Mouse (Mus musculus) midbrain, embryonic 12.5 days (tissue): ENCODE results near the gene Tango6. TPM values are rescaled to one million over a fixed set of nuclear protein-coding genes. Genes with fewer than 3 reads are reported as not detected.

Experiments
- ATAC-seq: fragments of 200-750 bp; cut with Nextera tagmentation; 2 replicates; pipeline ENCODE4 v1.8.0; 2017; ENCODE audit warnings: low read depth, moderate TSS enrichment, moderate library complexity; ENCODE audit not compliant: low FRiP score
- H3K27ac ChIP-seq: fragments of 300-500 bp; sonication (generic); replicated peaks from 2 replicates; pipeline ENCODE4 v1.5.1; 2016; ENCODE audit warnings: mild to moderate bottlenecking
- H3K27me3 ChIP-seq: fragments of 300-500 bp; sonication (generic); 2 replicates; pipeline ENCODE4 v1.6.1; 2016; ENCODE audit warnings: mild to moderate bottlenecking
- H3K36me3 ChIP-seq: fragments of 300-500 bp; sonication (generic); 2 replicates; pipeline ENCODE4 v1.6.1; 2016
- H3K4me1 ChIP-seq: fragments of 300-500 bp; sonication (generic); 2 replicates; pipeline ENCODE4 v1.6.1; 2016
- H3K4me2 ChIP-seq: fragments of 300-500 bp; sonication (generic); replicated peaks from 2 replicates; pipeline ENCODE4 v1.6.1; 2016; ENCODE audit warnings: mild to moderate bottlenecking, moderate library complexity
- H3K4me3 ChIP-seq: fragments of 300-500 bp; sonication (generic); 2 replicates; pipeline ENCODE4 v1.5.1; 2016; ENCODE audit warnings: mild to moderate bottlenecking
- H3K9ac ChIP-seq: fragments of 300-500 bp; sonication (generic); replicated peaks from 2 replicates; pipeline ENCODE4 v1.6.1; 2016; ENCODE audit warnings: mild to moderate bottlenecking, moderate library complexity
- H3K9me3 ChIP-seq: fragments of 300-500 bp; sonication (generic); 2 replicates; pipeline ENCODE4 v1.6.1; 2016; ENCODE audit warnings: mild to moderate bottlenecking
- WGBS: fragments of 180-500 bp; shearing (Covaris S2); methylation state at CpG from one replicate; pipeline ENCODE4 v1.1.7; 2016; 5-methylcytosine and 5-hydroxymethylcytosine counted together
- polyA plus RNA-seq: library from polyadenylated mRNA; unstranded; fragments of >200 nt; fragmentation: Nextera tagmentation; extraction: Ambion mirVana; gene quantifications from 2 replicates; pipeline ENCODE4 v1.2.1, GENCODE M21; 2016

Tango6 gene
- 9.2 and 10.8 TPM in 2 replicates for polyA plus RNA-seq

- no peaks in the 10 kb centered on the region for H3K36me3 ChIP-seq
- WGBS = under 1% methylated on average over 50 of the region's 50 CpGs
- H3K27me3 ChIP-seq = no peaks in the 10 kb centered on the region
- no peaks in the 10 kb centered on the region for H3K9me3 ChIP-seq
- H3K4me1 ChIP-seq = no peaks in the 10 kb centered on the region
- peak within 1 kb of the TSS; percentile 59 for H3K4me2 ChIP-seq
- H3K27ac ChIP-seq = peak within 1 kb of the TSS; percentile 93
- H3K9ac ChIP-seq = peak within 1 kb of the TSS; percentile 75
- ATAC-seq = peak; percentile 96
- peak within 1 kb of the TSS; percentile 83 for H3K4me3 ChIP-seq
Measured at GRCm38 (mm10) chr8:106682971-106683668, at the start of gene Tango6. Gene Tango6 (plus strand): TSS chr8:106683068.

GRCm38 (mm10) chr8:106633361-106634158, 49.3 kb upstream of the Tango6 start:
- H3K4me2 ChIP-seq = no peak overlapping the region
- H3K36me3 ChIP-seq = no peaks in the 10 kb centered on the region
- H3K4me1 ChIP-seq = peaks cover 15% of the 10 kb centered on the region
- no peak for ATAC-seq
- no peaks in the 10 kb centered on the region for H3K9me3 ChIP-seq
- 0 out of 2 replicates have a peak, but pooled peaks cover 3% of the 10 kb centered on the region for H3K27me3 ChIP-seq
- no peak overlapping the region for H3K27ac ChIP-seq
- no peak overlapping the region for H3K4me3 ChIP-seq
- WGBS = 75% methylated on average over 17 of the region's 17 CpGs
- H3K9ac ChIP-seq = no peak overlapping the region

GRCm38 (mm10) chr8:106635284-106635683, 47.6 kb upstream of the Tango6 start:
- Histone ChIP-seq H3K4me3 (no peak overlapping the region), H3K27ac (no peak overlapping the region), H3K27me3 (0 out of 2 replicates have a peak, but pooled peaks cover 3% of the 10 kb centered on the region), H3K9ac (no peak overlapping the region), H3K4me2 (no peak overlapping the region), H3K36me3 (no peaks in the 10 kb centered on the region), H3K9me3 (no peaks in the 10 kb centered on the region), H3K4me1 (peaks cover 15% of the 10 kb centered on the region)
- 37% methylated on average over 5 of the region's 5 CpGs for WGBS
- ATAC-seq = no peak

GRCm38 (mm10) chr8:106637446-106637845, 45.4 kb upstream of the Tango6 start:
- WGBS = 62% methylated on average over 4 of the region's 4 CpGs
- no peak for ATAC-seq
- Histone ChIP-seq H3K27ac (no peak overlapping the region), H3K9me3 (no peaks in the 10 kb centered on the region), H3K4me3 (no peak overlapping the region), H3K36me3 (no peaks in the 10 kb centered on the region), H3K9ac (no peak overlapping the region), H3K4me1 (peaks cover 12% of the 10 kb centered on the region), H3K4me2 (no peak overlapping the region), H3K27me3 (no peaks in the 10 kb centered on the region)

- Histone ChIP-seq H3K4me2 (no peak overlapping the region), H3K4me3 (no peak overlapping the region), H3K27ac (no peak overlapping the region), H3K36me3 (no peaks in the 10 kb centered on the region), H3K27me3 (no peaks in the 10 kb centered on the region; the same call in 1 of the 2 replicates), H3K9me3 (no peaks in the 10 kb centered on the region), H3K4me1 (peaks cover 9% of the 10 kb centered on the region), H3K9ac (no peak overlapping the region)
- WGBS = 92% methylated on average over 7 of the region's 7 CpGs
- ATAC-seq = no peak
Measured at GRCm38 (mm10) chr8:106638768-106639295, 44.0 kb upstream of the Tango6 start.

GRCm38 (mm10) chr8:106640212-106640611, 42.7 kb upstream of the Tango6 start:
- no peak overlapping the region for H3K27ac ChIP-seq
- H3K9ac ChIP-seq = no peak overlapping the region
- H3K9me3 ChIP-seq = no peaks in the 10 kb centered on the region
- peaks cover 8% of the 10 kb centered on the region for H3K4me1 ChIP-seq
- 89% methylated on average over 7 of the region's 7 CpGs for WGBS
- no peak for ATAC-seq
- no peaks in the 10 kb centered on the region; the same call in 1 of the 2 replicates for H3K27me3 ChIP-seq
- no peaks in the 10 kb centered on the region for H3K36me3 ChIP-seq
- H3K4me2 ChIP-seq = no peak overlapping the region
- H3K4me3 ChIP-seq = no peak overlapping the region

GRCm38 (mm10) chr8:106640921-106641320, 41.9 kb upstream of the Tango6 start:
- no peak overlapping the region for H3K27ac ChIP-seq
- no peaks in the 10 kb centered on the region; the same call in 1 of the 2 replicates for H3K27me3 ChIP-seq
- no peak for ATAC-seq
- peaks cover 1% of the 10 kb centered on the region; the same call in 1 of the 2 replicates for H3K4me1 ChIP-seq
- H3K4me3 ChIP-seq = no peak overlapping the region
- H3K4me2 ChIP-seq = no peak overlapping the region
- H3K36me3 ChIP-seq = no peaks in the 10 kb centered on the region
- no peaks in the 10 kb centered on the region for H3K9me3 ChIP-seq
- no peak overlapping the region for H3K9ac ChIP-seq
- WGBS = 67% methylated on average over 5 of the region's 5 CpGs

- Histone ChIP-seq H3K4me1 (no peaks in the 10 kb centered on the region), H3K4me2 (no peak overlapping the region), H3K27me3 (no peaks in the 10 kb centered on the region; the same call in none of the 2 replicates), H3K9ac (no peak overlapping the region), H3K9me3 (no peaks in the 10 kb centered on the region), H3K27ac (no peak overlapping the region), H3K36me3 (no peaks in the 10 kb centered on the region), H3K4me3 (no peak overlapping the region)
- no peak for ATAC-seq
- 65% methylated on average over 2 of the region's 2 CpGs for WGBS
Measured at GRCm38 (mm10) chr8:106642172-106642571, 40.7 kb upstream of the Tango6 start.

- Histone ChIP-seq H3K9me3 (no peaks in the 10 kb centered on the region), H3K4me3 (no peak overlapping the region), H3K9ac (no peak overlapping the region), H3K4me2 (no peak overlapping the region), H3K4me1 (no peaks in the 10 kb centered on the region), H3K36me3 (no peaks in the 10 kb centered on the region), H3K27me3 (no peaks in the 10 kb centered on the region; the same call in none of the 2 replicates), H3K27ac (no peak overlapping the region)
- no peak for ATAC-seq
- WGBS = 95% methylated on average over 4 of the region's 4 CpGs
Measured at GRCm38 (mm10) chr8:106643100-106643499, 39.8 kb upstream of the Tango6 start.

- Histone ChIP-seq H3K9ac (no peak overlapping the region), H3K36me3 (no peaks in the 10 kb centered on the region), H3K27me3 (no peaks in the 10 kb centered on the region; the same call in none of the 2 replicates), H3K4me2 (no peak overlapping the region), H3K4me3 (no peak overlapping the region), H3K9me3 (no peaks in the 10 kb centered on the region), H3K4me1 (no peaks in the 10 kb centered on the region), H3K27ac (no peak overlapping the region)
- no peak for ATAC-seq
- WGBS = 72% methylated on average over 3 of the region's 3 CpGs
Measured at GRCm38 (mm10) chr8:106644957-106645356, 37.9 kb upstream of the Tango6 start.

- 90% methylated on average over 2 of the region's 2 CpGs for WGBS
- Histone ChIP-seq H3K4me2 (no peak overlapping the region), H3K4me3 (no peak overlapping the region), H3K36me3 (no peaks in the 10 kb centered on the region), H3K9me3 (no peaks in the 10 kb centered on the region), H3K27me3 (no peaks in the 10 kb centered on the region; the same call in none of the 2 replicates), H3K4me1 (no peaks in the 10 kb centered on the region), H3K27ac (no peak overlapping the region), H3K9ac (no peak overlapping the region)
- no peak for ATAC-seq
Measured at GRCm38 (mm10) chr8:106646153-106646552, 36.7 kb upstream of the Tango6 start.

- no peak overlapping the region for H3K4me2 ChIP-seq
- no peak overlapping the region for H3K27ac ChIP-seq
- no peak for ATAC-seq
- no peak overlapping the region for H3K9ac ChIP-seq
- no peak overlapping the region for H3K4me3 ChIP-seq
- no peaks in the 10 kb centered on the region for H3K36me3 ChIP-seq
- 93% methylated on average over 5 of the region's 5 CpGs for WGBS
- no peaks in the 10 kb centered on the region for H3K4me1 ChIP-seq
- H3K27me3 ChIP-seq = no peaks in the 10 kb centered on the region; the same call in none of the 2 replicates
- no peaks in the 10 kb centered on the region for H3K9me3 ChIP-seq
Measured at GRCm38 (mm10) chr8:106646731-106647130, 36.1 kb upstream of the Tango6 start.
